Mouse (Mus musculus) adrenal gland, adult 18-20 months (tissue): Measurements from ENCODE around the gene Tlx3. TPM values are rescaled to one million over a fixed set of nuclear protein-coding genes. Genes with fewer than 3 reads are reported as not detected.

Experiments
- DNase-seq, 2 experiments: peaks; one replicate each; pipeline ENCODE4 v3.0.0; 2021 to 2022; ENCODE audit warnings: low spot score in 2 of 2
- long read RNA-seq, 2 experiments: library from polyadenylated mRNA; stranded (forward); transcript quantifications; one replicate each; pipeline ENCODE4 v2.0.0; 2021
- total RNA-seq, 2 experiments: library from RNA; stranded (reverse); gene quantifications; 1 replicate in 1 of 2; 2 replicates in 1 of 2; pipeline ENCODE4 v1.2.3; 2021

The Tlx3 gene
- total RNA-seq: under 1 TPM in 1 of 2 experiments, not detected in 1; 0.19 TPM
- long read RNA-seq, experiment 1: 0 reads
- long read RNA-seq, experiment 2: 0 reads

DNA sequence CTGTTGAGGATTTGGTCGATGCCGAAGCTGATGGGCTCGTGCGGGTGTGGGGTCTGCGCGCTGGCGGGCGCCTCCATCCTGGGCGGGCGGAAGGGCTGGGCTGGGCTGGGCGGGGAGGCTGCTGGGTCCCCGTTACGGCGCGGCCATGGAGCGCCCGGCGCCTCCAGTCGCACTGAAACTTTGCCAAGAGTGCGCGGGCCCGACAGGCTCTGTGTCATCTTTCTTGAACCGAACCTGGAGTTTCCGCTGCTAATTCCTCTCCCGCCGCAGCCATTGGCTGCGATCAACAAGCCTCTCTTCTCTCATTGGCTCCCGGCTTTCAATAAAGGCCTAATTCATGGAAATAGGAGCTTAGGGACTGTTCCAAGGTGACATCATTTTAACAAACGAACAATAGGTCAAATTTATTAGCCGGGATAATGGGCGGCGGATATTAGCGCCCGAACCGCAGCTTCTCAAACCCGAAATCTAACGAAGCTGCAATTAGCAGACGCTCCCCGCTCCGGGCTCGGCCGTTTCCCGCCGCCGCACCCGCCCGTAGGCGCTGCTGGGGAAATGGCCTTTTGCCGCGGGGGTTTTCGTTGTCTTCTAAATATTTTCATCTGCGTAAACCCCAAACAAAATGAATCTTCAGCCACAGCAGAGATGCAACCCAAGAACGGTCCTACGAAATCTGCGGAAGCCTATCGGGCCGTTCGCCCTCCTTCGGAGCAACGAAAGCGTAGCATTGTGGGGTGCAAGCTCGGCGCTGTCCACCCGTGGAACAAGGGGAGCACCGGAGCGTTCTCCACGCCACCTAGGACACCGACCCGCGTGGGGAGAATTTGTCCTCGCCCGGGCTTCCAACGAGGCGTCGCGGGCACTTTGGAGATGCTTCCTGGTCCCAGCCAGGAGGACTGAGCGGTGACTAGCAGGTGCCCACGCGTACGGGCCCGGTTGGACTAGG, at the start of gene Tlx3:
TSS of gene Tlx3 (minus strand) at position 207 of the 946 bp plus-strand sequence.
- no peak for DNase-seq

GRCm38 (mm10) chr11:33240295-33240694, 36.9 kb upstream of the Tlx3 start:
- DNase-seq: no peak

GRCm38 (mm10) chr11:33234134-33234533, 30.7 kb upstream of the Tlx3 start:
- DNase-seq: no peak

DNA sequence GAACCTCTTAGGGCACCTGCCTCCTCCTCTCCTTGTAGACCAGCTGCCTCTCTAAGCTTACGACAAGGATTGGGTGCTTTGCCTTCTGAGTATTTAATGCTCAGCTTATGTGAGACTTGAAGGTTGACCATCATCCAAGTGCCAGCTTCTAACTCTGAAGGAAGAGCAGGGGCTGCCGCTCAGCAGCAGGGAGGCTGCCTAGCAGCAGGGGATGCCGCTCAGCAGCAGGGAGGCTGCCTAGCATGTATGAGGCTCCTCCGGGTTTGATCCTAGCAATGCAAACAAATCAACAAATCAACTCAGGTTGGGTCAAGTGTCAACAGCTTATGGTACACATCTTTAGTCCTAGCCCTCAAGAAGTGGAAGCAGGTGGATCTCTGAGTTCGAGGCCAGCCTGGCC, 28.7 kb upstream of the Tlx3 start:
- DNase-seq: no peak

GRCm38 (mm10) chr11:33228186-33228585, 24.8 kb upstream of the Tlx3 start:
- no peak for DNase-seq

GRCm38 (mm10) chr11:33226516-33226915, 23.1 kb upstream of the Tlx3 start:
- peak in 1 of 2 experiments; percentile 8 for DNase-seq

DNA sequence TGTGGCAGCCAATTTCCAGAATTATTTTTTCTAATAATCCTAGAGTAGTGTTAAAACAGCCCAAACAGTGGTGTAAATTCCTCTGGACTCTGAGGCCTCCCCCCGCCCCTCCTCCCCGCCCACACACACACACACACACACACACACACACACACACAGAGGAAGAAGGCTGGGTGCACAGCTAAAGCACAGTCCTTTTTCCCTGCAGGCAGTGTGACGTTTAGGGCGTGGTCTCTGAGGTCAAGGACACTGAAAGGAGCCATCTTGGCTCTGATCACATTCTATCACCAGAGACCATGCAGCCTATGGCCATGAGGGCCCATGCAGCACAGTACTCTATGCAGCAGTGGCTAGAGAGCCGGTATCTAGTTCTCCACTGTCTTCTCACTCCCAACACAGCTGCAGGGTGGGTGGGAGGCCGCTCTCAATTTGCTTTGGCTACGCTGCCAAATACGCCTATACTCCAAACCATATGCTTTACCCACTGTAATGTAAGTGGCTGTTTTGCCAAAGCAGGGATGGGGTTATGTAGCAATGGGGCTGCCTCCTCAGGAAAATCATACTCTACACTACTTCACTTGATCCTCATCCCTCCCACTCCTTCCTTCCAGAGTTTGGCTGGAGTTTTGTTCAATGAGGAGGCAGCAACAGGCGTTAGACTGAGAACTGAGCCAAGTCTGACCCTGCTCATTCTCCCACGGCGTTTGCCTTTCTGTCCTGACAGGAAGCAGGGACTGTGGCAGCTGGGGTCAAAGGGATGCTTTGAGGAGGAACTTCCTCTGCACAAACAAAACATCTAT, 18.4 kb upstream of the Tlx3 start:
- DNase-seq: no peak

- no peak for DNase-seq
Observed at GRCm38 (mm10) chr11:33220763-33221162, 17.4 kb upstream of the Tlx3 start.

DNA sequence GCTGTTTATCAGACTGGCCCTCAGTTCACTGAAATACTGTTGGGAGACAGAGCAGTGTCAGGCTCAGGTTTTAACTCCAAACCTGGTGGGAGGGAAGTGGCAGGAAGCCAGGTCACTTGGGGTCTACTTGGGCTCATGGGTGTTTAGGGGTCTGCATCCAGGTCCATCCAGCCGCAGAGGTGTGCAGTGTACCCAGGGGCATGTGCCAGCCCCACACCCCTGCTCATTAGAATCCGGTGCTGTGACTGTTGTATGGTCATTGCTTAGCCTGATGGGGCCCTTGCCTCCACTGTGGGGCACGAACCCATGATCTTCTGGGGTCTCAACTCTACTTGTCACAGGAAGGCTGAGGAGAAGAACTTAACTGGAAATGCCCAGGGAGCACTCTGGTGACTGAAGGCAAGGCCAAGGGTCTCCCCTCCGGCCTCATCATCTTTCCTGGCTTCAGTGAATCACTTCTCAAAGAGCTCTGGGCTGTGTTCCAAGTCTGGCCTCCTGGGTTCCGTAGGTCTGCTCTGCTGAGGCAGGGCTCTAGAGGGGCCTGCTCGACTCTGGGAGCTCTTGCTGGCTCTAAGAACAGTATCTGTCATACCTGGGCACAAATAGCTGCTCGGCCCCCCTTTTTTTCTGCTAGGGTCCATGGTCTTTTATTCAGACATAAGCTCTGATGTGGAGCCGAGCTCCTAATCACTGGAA, 14.1 kb upstream of the Tlx3 start:
- DNase-seq: no peak

GRCm38 (mm10) chr11:33207411-33207810, 4.0 kb upstream of the Tlx3 start:
- no peak for DNase-seq

DNA sequence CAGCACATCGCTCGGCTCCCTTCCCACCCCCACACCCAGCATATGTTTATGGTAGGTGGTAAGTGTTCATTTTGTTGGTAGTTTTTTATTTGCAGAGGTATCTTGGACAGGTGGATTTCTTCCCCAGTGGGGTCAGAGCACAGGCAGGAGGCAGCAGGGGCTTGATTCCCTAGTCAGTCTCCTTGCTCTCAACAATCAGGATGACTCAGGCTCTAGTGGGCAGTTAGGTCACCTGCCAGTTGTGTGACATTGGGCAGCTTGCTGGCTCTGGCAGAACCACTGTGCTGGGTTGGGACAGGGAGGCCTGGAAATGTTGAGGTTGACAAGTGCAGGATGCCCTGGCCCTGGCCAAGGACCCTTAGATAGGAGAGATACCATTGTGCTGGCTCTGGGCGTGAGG, 1.6 kb upstream of the Tlx3 start:
- DNase-seq: no peak

- DNase-seq: no peak
Observed at GRCm38 (mm10) chr11:33204329-33204705, 928 bp upstream of the Tlx3 start.

DNA sequence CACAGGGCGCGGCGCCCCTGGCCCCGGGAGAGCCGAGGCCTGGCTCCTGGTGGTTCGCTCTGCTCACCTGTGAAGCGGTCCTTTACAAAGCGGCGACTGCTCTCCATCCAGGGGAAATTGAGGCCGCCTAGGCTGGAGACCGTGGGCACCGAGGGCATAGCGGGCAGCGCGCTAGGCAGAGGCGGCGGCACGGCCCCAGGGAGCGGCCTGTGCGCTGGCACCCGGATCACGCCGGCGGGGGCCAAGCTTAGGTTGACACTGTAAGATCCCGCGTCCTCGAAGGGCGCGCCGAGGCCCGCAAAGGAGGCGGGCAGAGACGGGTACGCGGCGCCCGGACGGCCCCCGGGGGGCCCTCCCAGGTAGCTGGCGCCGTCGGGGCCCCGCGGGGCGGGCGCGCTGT, 417 bp downstream of the Tlx3 start:
- DNase-seq: no peak

GRCm38 (mm10) chr11:33202296-33202695, 1.1 kb downstream of the Tlx3 start:
- no peak for DNase-seq

- DNase-seq: no peak
Observed at GRCm38 (mm10) chr11:33201626-33202010, 1.8 kb downstream of the Tlx3 start.

GRCm38 (mm10) chr11:33200764-33201625, 2.4 kb downstream of the Tlx3 start:
- no peak for DNase-seq

DNA sequence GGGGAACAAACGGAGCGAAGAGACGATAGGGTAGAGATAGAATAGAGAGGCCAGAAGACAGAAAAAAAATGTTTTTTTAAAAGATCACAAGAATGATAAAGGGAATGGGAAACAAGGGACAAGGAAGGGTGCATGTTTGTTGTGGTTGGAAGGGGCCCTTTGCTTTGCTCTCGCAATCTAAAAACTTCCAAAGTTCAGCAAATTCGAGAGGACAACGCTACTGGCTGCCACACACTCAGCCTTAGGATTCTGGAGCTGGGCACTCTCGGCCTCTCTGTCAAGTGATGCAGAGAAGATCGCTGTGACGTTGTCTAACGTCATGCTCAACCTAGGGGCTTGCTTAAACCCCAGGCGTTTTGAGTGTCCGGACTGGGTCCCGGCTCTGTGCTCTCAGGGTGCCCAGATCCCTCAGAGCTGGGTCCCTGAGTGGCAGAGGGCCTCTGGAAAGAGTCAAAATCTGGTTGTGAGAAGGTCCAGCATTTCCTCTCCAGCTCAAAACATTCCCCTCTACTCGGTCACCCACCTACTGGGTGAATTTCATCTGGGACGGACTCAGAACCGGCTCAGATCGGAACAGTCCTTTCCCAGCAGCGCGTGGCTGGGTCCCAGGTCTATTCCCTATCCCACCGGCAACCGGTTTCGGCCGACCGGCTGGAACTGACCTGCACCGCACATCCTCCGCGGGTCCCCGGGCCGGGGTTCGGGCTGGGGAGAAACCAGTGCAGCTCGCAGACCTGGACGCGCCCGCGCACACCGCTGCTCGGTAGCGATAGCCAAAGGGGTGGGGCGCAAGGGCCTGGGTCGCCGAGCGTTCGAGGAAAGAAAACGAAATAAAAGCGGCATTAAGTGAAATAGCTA, 3.3 kb downstream of the Tlx3 start:
- DNase-seq: peak in 1 of 2 experiments; percentile 30

GRCm38 (mm10) chr11:33199117-33199514, 4.3 kb downstream of the Tlx3 start:
- no peak for DNase-seq

DNA sequence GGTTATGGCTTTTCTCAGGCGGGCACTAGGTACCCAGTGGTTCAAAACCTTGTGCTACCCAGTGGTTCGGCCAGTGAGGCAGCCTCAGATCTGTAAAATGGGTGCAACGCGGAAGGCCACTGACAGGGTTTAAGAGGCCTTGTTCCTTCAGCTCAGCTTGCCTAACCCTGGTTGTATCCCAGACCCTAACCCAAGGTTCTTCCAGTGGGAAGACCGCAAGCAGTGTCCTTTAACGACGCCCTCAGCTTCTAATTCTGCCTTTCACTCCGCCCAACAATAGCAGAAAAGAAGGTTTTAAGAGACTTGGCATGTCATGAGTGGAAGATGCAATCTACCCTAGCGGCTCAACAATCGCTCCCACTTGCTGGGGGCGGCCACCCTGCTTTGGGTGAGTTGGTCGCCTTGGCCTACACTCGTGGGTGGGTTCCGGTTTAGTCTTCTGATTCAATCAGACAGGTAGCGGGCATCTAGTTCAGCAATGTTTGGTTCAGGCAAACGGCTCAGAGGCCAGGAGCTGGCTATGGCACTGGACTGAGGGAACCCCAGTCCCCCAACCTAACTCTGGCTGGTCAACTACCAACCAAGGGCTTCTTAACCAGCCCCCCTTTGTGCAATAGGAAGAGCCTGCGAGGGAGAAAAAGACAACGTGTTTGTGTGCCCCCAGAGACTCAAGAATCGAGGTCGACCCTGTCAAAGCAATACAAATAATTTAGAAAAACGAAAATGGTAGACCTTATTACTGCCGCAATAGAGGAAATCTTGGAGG, 4.9 kb downstream of the Tlx3 start:
- no peak for DNase-seq
